Mouse (Mus musculus) natural killer cell, adult 2 months (primary cell): ENCODE measurements around the gene Rtn4ip1.
A peak's percentile ranks its signal among the peaks of the same experiment; 100 is the strongest.

Source experiments
- DNase-seq, 2 experiments: peaks; one replicate each; pipeline ENCODE4 v3.0.0; 2022; ENCODE audit warnings: low spot score in 2 of 2

The Rtn4ip1 gene

DNA sequence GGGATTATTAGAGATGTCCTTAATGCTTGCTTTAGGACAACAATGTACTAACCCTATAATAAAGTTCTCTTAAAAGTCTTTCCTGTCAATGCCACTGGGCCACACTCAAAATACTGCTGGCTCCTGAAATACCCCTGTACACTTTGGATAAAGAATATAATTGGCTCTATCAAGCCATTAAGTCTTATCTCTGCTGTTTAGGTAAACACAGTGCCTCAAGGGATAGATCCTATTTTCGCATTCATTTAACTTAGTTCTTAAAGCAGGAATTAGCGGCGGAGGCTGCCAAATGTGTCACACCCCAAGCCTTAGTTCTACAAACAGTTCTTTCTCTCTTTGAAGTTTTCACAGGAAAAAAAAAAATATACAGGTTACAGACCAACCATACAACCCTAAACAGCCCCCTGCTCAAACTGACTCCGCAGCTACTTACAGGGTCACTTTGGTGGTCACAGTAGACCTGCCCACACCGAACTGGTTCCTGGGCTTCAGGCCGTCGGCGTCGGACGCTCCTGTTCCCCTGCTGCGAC is 101.5 kb downstream of the Rtn4ip1 start:
- DNase-seq, result no peak

GRCm38 (mm10) chr10:44003551-44004151 is 102.0 kb downstream of the Rtn4ip1 start:
- DNase-seq, result peak; percentile 66 to 75

GRCm38 (mm10) chr10:44004221-44004751 is 102.7 kb downstream of the Rtn4ip1 start:
- no peak for DNase-seq

- no peak for DNase-seq
Observed at GRCm38 (mm10) chr10:44005677-44006641, 104.4 kb downstream of the Rtn4ip1 start.
